Mouse (Mus musculus): ENCODE measurements around the gene 4930519G04Rik. TPM values are rescaled to one million over a fixed set of nuclear protein-coding genes. Genes with fewer than 3 reads are reported as not detected.
"Not testable (repeated sequence)": the region's sequence is repeated elsewhere in the genome, so short reads cannot be mapped to it uniquely, and the experiment has no call there.

The 4930519G04Rik gene
- polyA plus RNA-seq, 1 experiment from 2014 or later, result not detected

- ATAC-seq (ENCODE audit: insufficient read depth, low FRiP score, low TSS enrichment) (no peak), DNase-seq (ENCODE audit: low spot score) (peak; percentile 88)
- Histone ChIP-seq H3K9ac (ENCODE audit: low read length) (peak overlapping the region; percentile 53), H3K4me2 (ENCODE audit: low read depth) (peak overlapping the region; percentile 53), H3K9me3 (ENCODE audit: control insufficient read depth, low read length) (no peaks in the 10 kb centered on the region), H3K36me3 (ENCODE audit: control insufficient read depth, insufficient read depth, low read length) (no peaks in the 10 kb centered on the region), H3K4me1 (ENCODE audit: control insufficient read depth, insufficient read depth, low read length) (no peaks in the 10 kb centered on the region), H3K4me3 (ENCODE audit: low read depth, low read length) (peak overlapping the region; percentile 27), H3K27me3 (ENCODE audit: control insufficient read depth, insufficient read depth, low read length) (no peaks in the 10 kb centered on the region), H3K27ac (ENCODE audit: low read depth, low read length) (no peak overlapping the region)
- WGBS, result 7% methylated on average over 18 of the region's 18 CpGs
Observed at GRCm38 (mm10) chr5:114859253-114859652, 5.8 kb downstream of the 4930519G04Rik start.

GRCm38 (mm10) chr5:114861730-114862129, 8.3 kb downstream of the 4930519G04Rik start:
- 77% methylated on average over 6 of the region's 6 CpGs for WGBS

GRCm38 (mm10) chr5:114864813-114865212, 11.3 kb downstream of the 4930519G04Rik start:
- H3K4me1 ChIP-seq (ENCODE audit: control insufficient read depth, insufficient read depth, low read length), result no peaks in the 10 kb centered on the region
- no peak overlapping the region for H3K27ac ChIP-seq (ENCODE audit: low read depth, low read length)
- H3K9me3 ChIP-seq (ENCODE audit: control insufficient read depth, low read length), result peaks cover 3% of the 10 kb centered on the region; the same call in 1 of the 2 replicates
- H3K9ac ChIP-seq (ENCODE audit: low read length), result no peak overlapping the region
- no peak overlapping the region for H3K4me2 ChIP-seq (ENCODE audit: low read depth)
- DNase-seq (ENCODE audit: low spot score) (no peak), ATAC-seq (ENCODE audit: insufficient read depth, low FRiP score, low TSS enrichment) (no peak)
- H3K4me3 ChIP-seq (ENCODE audit: low read depth, low read length), result no peak overlapping the region
- H3K27me3 ChIP-seq (ENCODE audit: control insufficient read depth, insufficient read depth, low read length), result no peaks in the 10 kb centered on the region
- WGBS, result 78% methylated on average over 7 of the region's 7 CpGs
- H3K36me3 ChIP-seq (ENCODE audit: control insufficient read depth, insufficient read depth, low read length), result no peaks in the 10 kb centered on the region

More at GRCm38 (mm10) chr5:114861730-114862129, 8.3 kb downstream of the 4930519G04Rik start:
- DNase-seq (ENCODE audit: low spot score), result no peak
- no peaks in the 10 kb centered on the region for H3K9me3 ChIP-seq (ENCODE audit: control insufficient read depth, low read length)
- ATAC-seq (ENCODE audit: insufficient read depth, low FRiP score, low TSS enrichment), result no peak
- H3K4me2 ChIP-seq (ENCODE audit: low read depth), result no peak overlapping the region
- H3K27ac ChIP-seq (ENCODE audit: low read depth, low read length), result no peak overlapping the region
- H3K4me3 ChIP-seq (ENCODE audit: low read depth, low read length), result no peak overlapping the region
- H3K36me3 ChIP-seq (ENCODE audit: control insufficient read depth, insufficient read depth, low read length), result no peaks in the 10 kb centered on the region
- H3K27me3 ChIP-seq (ENCODE audit: control insufficient read depth, insufficient read depth, low read length), result no peaks in the 10 kb centered on the region
- no peaks in the 10 kb centered on the region for H3K4me1 ChIP-seq (ENCODE audit: control insufficient read depth, insufficient read depth, low read length)
- H3K9ac ChIP-seq (ENCODE audit: low read length), result no peak overlapping the region

- ATAC-seq (ENCODE audit: insufficient read depth, low FRiP score, low TSS enrichment) (no peak), DNase-seq (ENCODE audit: low spot score) (no peak)
- H3K36me3 ChIP-seq (ENCODE audit: control insufficient read depth, insufficient read depth, low read length), result no peaks in the 10 kb centered on the region
- H3K4me3 ChIP-seq (ENCODE audit: low read depth, low read length), result no peak overlapping the region
- no peaks in the 10 kb centered on the region for H3K4me1 ChIP-seq (ENCODE audit: control insufficient read depth, insufficient read depth, low read length)
- H3K9me3 ChIP-seq (ENCODE audit: control insufficient read depth, low read length), result peaks cover 3% of the 10 kb centered on the region; the same call in 1 of the 2 replicates
- H3K9ac ChIP-seq (ENCODE audit: low read length), result no peak overlapping the region
- H3K27ac ChIP-seq (ENCODE audit: low read depth, low read length), result no peak overlapping the region
- 90% methylated on average over 12 of the region's 12 CpGs for WGBS
- H3K27me3 ChIP-seq (ENCODE audit: control insufficient read depth, insufficient read depth, low read length), result no peaks in the 10 kb centered on the region
- H3K4me2 ChIP-seq (ENCODE audit: low read depth), result no peak overlapping the region
Observed at GRCm38 (mm10) chr5:114865279-114865678, 11.8 kb downstream of the 4930519G04Rik start.

GRCm38 (mm10) chr5:114875858-114876257, 22.4 kb downstream of the 4930519G04Rik start:
- 70% methylated on average over 6 of the region's 6 CpGs for WGBS
- H3K27ac ChIP-seq (ENCODE audit: low read depth, low read length), result no peak overlapping the region
- no peak for DNase-seq (ENCODE audit: low spot score)

GRCm38 (mm10) chr5:114876331-114876730, 22.9 kb downstream of the 4930519G04Rik start:
- no peak for DNase-seq (ENCODE audit: low spot score)
- H3K27ac ChIP-seq (ENCODE audit: low read depth, low read length), result no peak overlapping the region

More at GRCm38 (mm10) chr5:114875858-114876257, 22.4 kb downstream of the 4930519G04Rik start:
- Histone ChIP-seq H3K4me1 (ENCODE audit: control insufficient read depth, insufficient read depth, low read length) (peaks cover 6% of the 10 kb centered on the region; the same call in 1 of the 2 replicates), H3K4me2 (ENCODE audit: low read depth) (no peak overlapping the region), H3K4me3 (ENCODE audit: low read depth, low read length) (no peak overlapping the region), H3K9me3 (ENCODE audit: control insufficient read depth, low read length) (no peaks in the 10 kb centered on the region), H3K36me3 (ENCODE audit: control insufficient read depth, insufficient read depth, low read length) (no peaks in the 10 kb centered on the region), H3K9ac (ENCODE audit: low read length) (no peak overlapping the region), H3K27me3 (ENCODE audit: control insufficient read depth, insufficient read depth, low read length) (no peaks in the 10 kb centered on the region)
- ATAC-seq (ENCODE audit: insufficient read depth, low FRiP score, low TSS enrichment), result no peak

GRCm38 (mm10) chr5:114877487-114877886, 24.0 kb downstream of the 4930519G04Rik start:
- DNase-seq (ENCODE audit: low spot score) (no peak), ATAC-seq (ENCODE audit: insufficient read depth, low FRiP score, low TSS enrichment) (no peak)
- H3K4me2 ChIP-seq (ENCODE audit: low read depth), result no peak overlapping the region
- H3K4me3 ChIP-seq (ENCODE audit: low read depth, low read length), result no peak overlapping the region
- H3K9ac ChIP-seq (ENCODE audit: low read length), result no peak overlapping the region
- no peaks in the 10 kb centered on the region for H3K36me3 ChIP-seq (ENCODE audit: control insufficient read depth, insufficient read depth, low read length)
- no peaks in the 10 kb centered on the region for H3K27me3 ChIP-seq (ENCODE audit: control insufficient read depth, insufficient read depth, low read length)
- 63% methylated on average over 7 of the region's 7 CpGs for WGBS
- H3K4me1 ChIP-seq (ENCODE audit: control insufficient read depth, insufficient read depth, low read length), result peaks cover 6% of the 10 kb centered on the region; the same call in 1 of the 2 replicates
- no peak overlapping the region for H3K27ac ChIP-seq (ENCODE audit: low read depth, low read length)
- H3K9me3 ChIP-seq (ENCODE audit: control insufficient read depth, low read length), result no peaks in the 10 kb centered on the region

More at GRCm38 (mm10) chr5:114876331-114876730, 22.9 kb downstream of the 4930519G04Rik start:
- WGBS, result 40% methylated on average over 6 of the region's 6 CpGs
- H3K27me3 ChIP-seq (ENCODE audit: control insufficient read depth, insufficient read depth, low read length), result no peaks in the 10 kb centered on the region
- no peak for ATAC-seq (ENCODE audit: insufficient read depth, low FRiP score, low TSS enrichment)
- peaks cover 6% of the 10 kb centered on the region; the same call in 1 of the 2 replicates for H3K4me1 ChIP-seq (ENCODE audit: control insufficient read depth, insufficient read depth, low read length)
- no peak overlapping the region for H3K4me3 ChIP-seq (ENCODE audit: low read depth, low read length)
- no peak overlapping the region for H3K4me2 ChIP-seq (ENCODE audit: low read depth)
- H3K9me3 ChIP-seq (ENCODE audit: control insufficient read depth, low read length), result no peaks in the 10 kb centered on the region
- no peak overlapping the region for H3K9ac ChIP-seq (ENCODE audit: low read length)
- no peaks in the 10 kb centered on the region for H3K36me3 ChIP-seq (ENCODE audit: control insufficient read depth, insufficient read depth, low read length)

GRCm38 (mm10) chr5:114879399-114879798, 25.9 kb downstream of the 4930519G04Rik start:
- Histone ChIP-seq H3K9me3 (ENCODE audit: control insufficient read depth, low read length) (no peaks in the 10 kb centered on the region), H3K9ac (ENCODE audit: low read length) (no peak overlapping the region), H3K4me2 (ENCODE audit: low read depth) (no peak overlapping the region), H3K27ac (ENCODE audit: low read depth, low read length) (no peak overlapping the region), H3K4me3 (ENCODE audit: low read depth, low read length) (no peak overlapping the region), H3K36me3 (ENCODE audit: control insufficient read depth, insufficient read depth, low read length) (no peaks in the 10 kb centered on the region), H3K27me3 (ENCODE audit: control insufficient read depth, insufficient read depth, low read length) (no peaks in the 10 kb centered on the region), H3K4me1 (ENCODE audit: control insufficient read depth, insufficient read depth, low read length) (peaks cover 6% of the 10 kb centered on the region; the same call in 1 of the 2 replicates)
- ATAC-seq (ENCODE audit: insufficient read depth, low FRiP score, low TSS enrichment), result no peak
- 69% methylated on average over 13 of the region's 13 CpGs for WGBS
- DNase-seq (ENCODE audit: low spot score), result no peak

GRCm38 (mm10) chr5:114882319-114882718, 28.9 kb downstream of the 4930519G04Rik start:
- not testable (repeated sequence) for H3K4me1 ChIP-seq (ENCODE audit: control insufficient read depth, insufficient read depth, low read length); H3K4me2 ChIP-seq (ENCODE audit: low read depth); H3K36me3 ChIP-seq (ENCODE audit: control insufficient read depth, insufficient read depth, low read length); H3K9me3 ChIP-seq (ENCODE audit: control insufficient read depth, low read length); H3K27me3 ChIP-seq (ENCODE audit: control insufficient read depth, insufficient read depth, low read length); H3K27ac ChIP-seq (ENCODE audit: low read depth, low read length); ATAC-seq (ENCODE audit: insufficient read depth, low FRiP score, low TSS enrichment); H3K4me3 ChIP-seq (ENCODE audit: low read depth, low read length); DNase-seq (ENCODE audit: low spot score); H3K9ac ChIP-seq (ENCODE audit: low read length)
- WGBS, result 87% methylated on average over 6 of the region's 7 CpGs
